Mouse (Mus musculus): ENCODE data around the gene Dnttip1.

DNA sequence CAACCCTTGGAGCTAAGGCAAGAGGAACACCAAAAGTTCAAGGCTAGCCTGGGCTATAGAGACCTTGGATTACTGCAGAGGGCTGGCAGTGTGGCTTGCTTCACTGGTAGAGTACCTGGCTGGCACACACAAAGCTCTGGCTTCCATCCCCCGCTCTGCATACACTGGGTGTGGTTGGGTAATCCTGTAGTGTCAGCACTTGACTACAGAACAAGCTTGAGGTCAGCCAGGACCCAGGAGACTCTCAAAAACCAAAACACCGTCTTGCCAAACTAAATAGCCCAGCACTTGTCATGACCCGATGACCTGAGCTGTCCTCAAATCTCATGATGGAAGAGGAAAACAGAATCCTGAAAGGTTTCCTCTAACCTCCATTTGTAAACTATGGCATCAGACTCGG lies 44.7 kb downstream of the Dnttip1 start:
- no peak for TF ChIP-seq CTCF (IDR thresholded peaks at IDR 0.05; ENCODE audit: control insufficient read depth, insufficient read depth, insufficient replicate concordance, low read depth, low read length)
- TF ChIP-seq POLR2A (IDR thresholded peaks at IDR 0.05; ENCODE audit: control insufficient read depth, low read depth, low read length), result no peak
